Mouse (Mus musculus) NIH3T3 (cell line): ENCODE measurements around the gene Tmem59l.

Experiments
- DNase-seq: peaks from one replicate; pipeline ENCODE4 v3.0.0-alpha.2; 2012; ENCODE audit warnings: low read depth

The Tmem59l gene

GRCm38 (mm10) chr8:70488931-70489470 lies 1.8 kb upstream of the Tmem59l start:
- DNase-seq: no peak

GRCm38 (mm10) chr8:70487993-70488796 lies 1.0 kb upstream of the Tmem59l start:
- no peak for DNase-seq

- no peak for DNase-seq
Observed at GRCm38 (mm10) chr8:70486191-70486681, 922 bp downstream of the Tmem59l start.

- no peak for DNase-seq
Observed at GRCm38 (mm10) chr8:70482943-70483342, 4.2 kb downstream of the Tmem59l start.

- DNase-seq: no peak
Observed at GRCm38 (mm10) chr8:70481908-70482307, 5.2 kb downstream of the Tmem59l start.

GRCm38 (mm10) chr8:70477269-70477982 lies 9.7 kb downstream of the Tmem59l start:
- DNase-seq: peak; percentile 83

GRCm38 (mm10) chr8:70476333-70477268 lies 10.6 kb downstream of the Tmem59l start, which contains the start of gene Klhl26:
Gene Klhl26 (minus strand): TSS chr8:70476968.
- DNase-seq: peak; percentile 98

GRCm38 (mm10) chr8:70471856-70472255 lies 15.3 kb downstream of the Tmem59l start:
- DNase-seq: no peak

GRCm38 (mm10) chr8:70469938-70470337 lies 17.2 kb downstream of the Tmem59l start:
- DNase-seq: no peak

- no peak for DNase-seq
Observed at GRCm38 (mm10) chr8:70469295-70469916, 17.8 kb downstream of the Tmem59l start.

GRCm38 (mm10) chr8:70468733-70469132 lies 18.4 kb downstream of the Tmem59l start:
- DNase-seq: no peak

- DNase-seq: no peak
Observed at GRCm38 (mm10) chr8:70467907-70468306, 19.3 kb downstream of the Tmem59l start.

- no peak for DNase-seq
Observed at GRCm38 (mm10) chr8:70467229-70467725, 19.9 kb downstream of the Tmem59l start.

- no peak for DNase-seq
Observed at GRCm38 (mm10) chr8:70466771-70467170, 20.4 kb downstream of the Tmem59l start.

GRCm38 (mm10) chr8:70466305-70466704 lies 20.9 kb downstream of the Tmem59l start:
- DNase-seq: no peak

- DNase-seq: no peak
Observed at GRCm38 (mm10) chr8:70465701-70466100, 21.5 kb downstream of the Tmem59l start.

- DNase-seq: no peak
Observed at GRCm38 (mm10) chr8:70464162-70464561, 23.0 kb downstream of the Tmem59l start.

- peak; percentile 22 for DNase-seq
Observed at GRCm38 (mm10) chr8:70463306-70463705, 23.9 kb downstream of the Tmem59l start.

- no peak for DNase-seq
Observed at GRCm38 (mm10) chr8:70462516-70462813, 24.7 kb downstream of the Tmem59l start.

- DNase-seq: peak; percentile 75
Observed at GRCm38 (mm10) chr8:70461765-70462515, 25.2 kb downstream of the Tmem59l start.
